12 mouse cellular contexts compared by ENCODE assay signal in the genomic region with DNA sequence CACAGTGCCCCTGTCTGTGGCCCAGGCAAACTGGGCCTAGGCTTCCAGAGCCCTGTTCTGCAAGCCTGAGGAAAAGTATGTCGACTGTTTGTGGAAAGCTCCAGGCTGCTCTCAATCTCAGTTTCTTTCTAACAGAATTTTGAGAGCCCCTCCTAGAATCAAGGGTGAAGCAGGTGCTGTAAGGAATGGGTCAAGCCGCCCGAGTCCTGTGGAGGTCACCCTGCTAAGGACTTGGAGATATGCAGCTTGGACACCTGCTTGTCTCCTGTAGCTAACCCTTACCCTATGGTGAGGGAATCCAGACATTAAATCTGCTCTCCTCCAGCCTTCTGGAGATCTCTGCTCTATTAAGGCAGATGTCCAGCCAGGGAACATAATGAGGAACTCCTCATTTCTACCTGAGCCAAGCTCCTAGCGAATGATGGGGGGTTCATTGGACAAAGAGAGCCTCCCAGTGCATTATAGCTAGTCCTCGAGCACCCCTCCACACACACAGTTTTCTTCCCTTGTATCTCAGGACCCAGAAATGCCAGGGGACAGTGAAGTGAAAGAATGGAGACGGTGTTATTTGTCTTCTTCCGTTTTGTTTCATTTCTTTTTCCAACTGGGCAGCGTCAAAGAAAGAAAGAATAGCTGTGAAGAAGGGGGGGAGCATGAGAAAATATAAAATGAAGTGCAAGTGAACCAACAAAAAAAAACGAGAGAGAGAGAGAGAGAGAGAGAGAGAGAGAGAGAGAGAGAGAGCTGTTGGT. TPM values are rescaled to one million over a fixed set of nuclear protein-coding genes. Genes with fewer than 3 reads are reported as not detected.
DNase-seq lines count a peak whose midpoint lies in the region; ATAC-seq and TF ChIP-seq lines count a peak whose summit lies in the region.
"Had no signal": no experiment of that assay in that cellular context is flagged by ENCODE, and none has a peak within 500 bp of the region (broad histone marks: within the 10 kb centered on the region; RNA-seq: fewer than 3 reads in every experiment).

No protein-coding gene starts in this region.

- DNase-seq in adrenal gland, adult 2 months = peak; percentile 41
- no peak for DNase-seq in adrenal gland, adult 8-10 months
- no peak for DNase-seq in kidney, adult 8-10 months
- DNase-seq in liver, postnatal 0 days = no peak
- no peak for DNase-seq in thymus, postnatal 10 days (ENCODE audit: low spot score in 2 of 2)
- DNase-seq in cerebellum, postnatal 36 days = no peak
- DNase-seq: right cerebral cortex, adult 18-20 months; thymus, postnatal 25 days had no signal

- ATAC-seq in kidney, embryonic 15.5 days (replicated peaks; ENCODE audit: low FRiP score) = no peak
- ATAC-seq in hindbrain, embryonic 12.5 days (ENCODE audit: low FRiP score) = no peak
- no peak for ATAC-seq in liver, postnatal 0 days

- no peak for TF ChIP-seq EP300 in liver, postnatal 0 days (IDR thresholded peaks at IDR 0.05; ENCODE audit: low read depth)

- H3K36me3 ChIP-seq in kidney, embryonic 15.5 days = 0 out of 2 replicates have a peak, but pooled peaks cover 5% of the 10 kb centered on the region
- H3K36me3 ChIP-seq in hindbrain, embryonic 12.5 days = no peaks in the 10 kb centered on the region
- H3K36me3 ChIP-seq in liver, postnatal 0 days (replicated peaks; ENCODE audit: insufficient read depth, low read length) = no peaks in the 10 kb centered on the region

- H3K27ac ChIP-seq in kidney, embryonic 15.5 days = peak overlapping the region; percentile 92
- H3K27ac ChIP-seq in hindbrain, embryonic 12.5 days = no peak overlapping the region; the same call in 1 of the 2 replicates
- H3K27ac ChIP-seq in liver, postnatal 0 days (ENCODE audit: low read depth) = no peak overlapping the region

- H3K4me3 ChIP-seq in kidney, embryonic 15.5 days (replicated peaks) = peak overlapping the region; percentile 75
- H3K4me3 ChIP-seq in hindbrain, embryonic 12.5 days = peak overlapping the region; percentile 49
- peak overlapping the region; percentile 52; the same call in 1 of the 2 replicates for H3K4me3 ChIP-seq in liver, postnatal 0 days (ENCODE audit: low read depth, low read length)

- H3K4me1 ChIP-seq in kidney, embryonic 15.5 days = peaks cover 64% of the 10 kb centered on the region
- peaks cover 36% of the 10 kb centered on the region for H3K4me1 ChIP-seq in hindbrain, embryonic 12.5 days
- H3K4me1 ChIP-seq in liver, postnatal 0 days (ENCODE audit: insufficient read depth) = peaks cover 10% of the 10 kb centered on the region

- H3K27me3 ChIP-seq in kidney, embryonic 15.5 days = peaks cover 90% of the 10 kb centered on the region
- H3K27me3 ChIP-seq in hindbrain, embryonic 12.5 days = peaks cover 89% of the 10 kb centered on the region
- H3K27me3 ChIP-seq in liver, postnatal 0 days (ENCODE audit: insufficient read depth, low read length) = peaks cover 96% of the 10 kb centered on the region

- H3K4me2 ChIP-seq in kidney, embryonic 15.5 days = peak overlapping the region; percentile 92
- peak overlapping the region; percentile 26; the same call in 1 of the 2 replicates for H3K4me2 ChIP-seq in hindbrain, embryonic 12.5 days (replicated peaks)
- H3K4me2 ChIP-seq in liver, postnatal 0 days (ENCODE audit: low read depth, low read length) = peak overlapping the region; percentile 20

- H3K9ac ChIP-seq in kidney, embryonic 15.5 days = peak overlapping the region; percentile 87
- peak overlapping the region; percentile 37 for H3K9ac ChIP-seq in hindbrain, embryonic 12.5 days
- 0 out of 2 replicates have a peak overlapping the region, but pooled peaks have one; percentile 8 for H3K9ac ChIP-seq in liver, postnatal 0 days (replicated peaks)

- 12% methylated on average over 9 of the region's 9 CpGs for WGBS in kidney, embryonic 15.5 days
- WGBS in hindbrain, embryonic 12.5 days = 3% methylated on average over 9 of the region's 9 CpGs
- 17% methylated on average over 9 of the region's 9 CpGs for whole genome bisulfite sequencing in liver, postnatal 0 days (ENCODE audit: insufficient replicate concordance)

- TF ChIP-seq CTCF in liver, postnatal 0 days (IDR thresholded peaks at IDR 0.05; ENCODE audit: low read depth) = no peak

- no peaks in the 10 kb centered on the region for H3K9me3 ChIP-seq in kidney, embryonic 15.5 days (replicated peaks)
- no peaks in the 10 kb centered on the region for H3K9me3 ChIP-seq in hindbrain, embryonic 12.5 days (replicated peaks)
- no peaks in the 10 kb centered on the region for H3K9me3 ChIP-seq in liver, postnatal 0 days (ENCODE audit: low read length)

RNA-seq across cellular contexts. Expression of a gene that starts 2.8 kb away (rescaled TPM):
- total RNA-seq in adrenal gland, adult 2 months (2021) = 10 to 100 TPM; 16.8 to 29.0 TPM
- 54.5 and 56.0 TPM in 2 replicates for polyA plus RNA-seq in adrenal gland, adult 2 months (2012; rRNA removed)
- 10 to 100 TPM; 23.4 to 30.5 (median 24.9) TPM for total RNA-seq in adrenal gland, adult 8-10 months (2022)
- 11.2 and 11.4 TPM in 2 replicates for polyA plus RNA-seq in kidney, embryonic 15.5 days (2015; fragmentation: Nextera tagmentation; extraction: Ambion mirVana)
- polyA plus RNA-seq in hindbrain, embryonic 12.5 days (2016; fragmentation: Nextera tagmentation; extraction: Ambion mirVana) = 3.8 and 4.9 TPM in 2 replicates
- polyA plus RNA-seq in liver, postnatal 0 days (2015; fragmentation: Nextera tagmentation; extraction: Ambion mirVana) = 0.66 and 0.75 TPM in 2 replicates

RNA-seq across cellular contexts. Expression of a gene that starts 15.0 kb away (rescaled TPM):
- total RNA-seq in adrenal gland, adult 2 months (2021) = not detected
- polyA plus RNA-seq in adrenal gland, adult 2 months (2012; rRNA removed) = not detected in 2 replicates
- total RNA-seq in adrenal gland, adult 8-10 months (2022) = not detected
- polyA plus RNA-seq in kidney, embryonic 15.5 days (2015; fragmentation: Nextera tagmentation; extraction: Ambion mirVana) = not detected in 2 replicates
- not detected in 2 replicates for polyA plus RNA-seq in hindbrain, embryonic 12.5 days (2016; fragmentation: Nextera tagmentation; extraction: Ambion mirVana)
- not detected in 2 replicates for polyA plus RNA-seq in liver, postnatal 0 days (2015; fragmentation: Nextera tagmentation; extraction: Ambion mirVana)
- polyA plus RNA-seq: forebrain, embryonic 11.5 days; large intestine, adult 2 months had no signal

RNA-seq across cellular contexts. Expression of a gene that starts 51.0 kb away (rescaled TPM):
- total RNA-seq in adrenal gland, adult 2 months (2021) = under 1 TPM in 1 of 2 experiments, not detected in 1; 0.10 TPM
- 0.10 and 0.27 TPM in 2 replicates for polyA plus RNA-seq in adrenal gland, adult 2 months (2012; rRNA removed)
- total RNA-seq in adrenal gland, adult 8-10 months (2022) = under 1 TPM in 2 of 4 experiments, not detected in 2; 0.10 to 0.15 TPM
- polyA plus RNA-seq in kidney, embryonic 15.5 days (2015; fragmentation: Nextera tagmentation; extraction: Ambion mirVana) = 0.36 and 0.56 TPM in 2 replicates
- polyA plus RNA-seq in hindbrain, embryonic 12.5 days (2016; fragmentation: Nextera tagmentation; extraction: Ambion mirVana) = 0.57 and 0.94 TPM in 2 replicates
- polyA plus RNA-seq in liver, postnatal 0 days (2015; fragmentation: Nextera tagmentation; extraction: Ambion mirVana) = not detected in 2 replicates

Comparison
In these comparisons a context has a peak if more than half of its experiments do, and no peak if none do; other contexts are left out.
1. H3K4me2 ChIP-seq: peak in every context shown above with its lines; median percentile 92 in kidney, embryonic 15.5 days; 26 in hindbrain, embryonic 12.5 days; 20 in liver, postnatal 0 days.
2. H3K9ac ChIP-seq: peak in every context shown above with its lines; median percentile 87 in kidney, embryonic 15.5 days; 37 in hindbrain, embryonic 12.5 days; 8 in liver, postnatal 0 days.